Mouse (Mus musculus) brain, embryonic 14.5 days (tissue): ENCODE data around the gene Olfr822. TPM values are rescaled to one million over a fixed set of nuclear protein-coding genes. Genes with fewer than 3 reads are reported as not detected.
"Not testable (repeated sequence)": the region's sequence is repeated elsewhere in the genome, so short reads cannot be mapped to it uniquely, and the experiment has no call there.

ENCODE experiments used
- DNase-seq: peaks from one replicate; pipeline ENCODE4 v3.0.0-alpha.2; 2011; ENCODE audit warnings: low read depth
- CTCF ChIP-seq: fragments of 200-500 bp; IDR thresholded peaks from 2 replicates; pipeline ENCODE4 v1.5.1; 2012; ENCODE audit warnings: inconsistent platforms, mild to moderate bottlenecking, moderate library complexity, borderline replicate concordance; ENCODE audit not compliant: insufficient read depth, insufficient read length; ENCODE audit errors: extremely low read depth
- POLR2A ChIP-seq: fragments of 200-500 bp; IDR thresholded peaks from 2 replicates; pipeline ENCODE4 v1.6.1; 2012; ENCODE audit warnings: mild to moderate bottlenecking, inconsistent platforms, borderline replicate concordance; ENCODE audit not compliant: poor library complexity, insufficient read depth, insufficient read length, severe bottlenecking; ENCODE audit errors: extremely low read depth
- polyA plus RNA-seq: library from polyadenylated mRNA; depleted of rRNA; stranded (reverse); fragments of >200 nt; gene quantifications from 2 replicates; pipeline ENCODE4 v1.2.3, GENCODE M21; 2012; rRNA removed

Gene Olfr822
- not detected in 2 replicates for polyA plus RNA-seq

DNA sequence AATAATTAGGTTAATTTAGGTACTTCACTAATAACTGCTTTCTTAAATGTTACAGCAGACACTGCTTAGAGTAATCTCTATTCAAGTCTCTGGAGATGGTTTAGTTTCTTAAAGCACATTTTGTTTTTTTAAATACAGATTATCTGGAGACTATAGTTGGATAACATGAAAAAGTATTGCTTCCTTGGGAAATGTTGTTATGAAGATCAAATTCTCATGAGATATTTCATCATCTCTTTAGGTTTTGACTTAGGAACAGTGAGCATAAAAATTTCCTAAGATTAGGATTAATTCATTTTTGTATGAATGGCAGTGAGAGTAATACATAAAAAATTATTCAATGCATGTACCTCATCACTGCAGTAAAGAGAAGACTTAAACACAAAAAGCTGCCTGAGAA is at the start of gene Olfr822:
Olfr822 (plus strand) TSS at position 301 of the 400 bp plus-strand sequence.
- TF ChIP-seq CTCF (no peak), POLR2A (no peak)
- DNase-seq, result no peak

DNA sequence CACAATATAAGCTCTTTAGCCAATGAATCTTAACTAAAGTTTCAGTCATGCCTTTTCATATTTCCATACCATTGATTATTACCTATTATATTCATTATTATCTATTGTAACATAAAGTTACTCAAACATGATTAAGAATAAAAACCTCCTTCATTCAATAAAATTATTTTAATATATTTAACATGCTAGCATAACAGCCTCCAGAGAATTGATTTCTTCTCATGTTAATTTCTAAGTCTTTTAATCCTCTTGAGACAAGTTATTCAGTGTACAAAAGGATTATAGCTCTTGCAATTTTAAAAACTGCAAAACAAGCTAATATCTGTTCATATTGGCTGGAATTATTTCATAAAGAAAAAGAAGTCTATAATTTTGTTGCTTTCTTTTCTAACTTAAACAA is 41.0 kb upstream of the Olfr822 start, which contains the start of gene Olfr821:
Olfr821 (plus strand) TSS at position 301 of the 400 bp plus-strand sequence.
- no peak for TF ChIP-seq POLR2A
- TF ChIP-seq CTCF, result no peak
- no peak for DNase-seq

DNA sequence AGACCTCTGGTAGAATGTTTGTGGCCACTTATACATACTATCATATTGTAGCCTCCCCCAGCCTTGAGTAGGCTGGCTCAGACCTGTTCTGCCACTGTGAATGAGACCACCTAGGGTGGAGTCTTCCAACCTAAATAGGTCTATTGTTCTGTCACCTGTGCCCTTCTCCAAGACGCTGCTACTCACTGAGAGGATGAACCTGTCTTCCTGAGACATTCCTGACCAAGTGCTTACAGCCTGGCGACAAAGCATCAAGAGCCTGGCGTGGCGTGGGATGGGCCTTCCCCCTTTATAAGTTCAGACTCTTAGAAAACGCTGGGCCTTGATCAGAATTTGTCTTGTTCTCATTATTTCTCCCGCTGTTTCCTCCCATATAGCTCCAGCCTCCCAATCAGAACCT is 33.9 kb upstream of the Olfr822 start:
- no peak for DNase-seq
- TF ChIP-seq POLR2A (no peak), CTCF (no peak)

DNA sequence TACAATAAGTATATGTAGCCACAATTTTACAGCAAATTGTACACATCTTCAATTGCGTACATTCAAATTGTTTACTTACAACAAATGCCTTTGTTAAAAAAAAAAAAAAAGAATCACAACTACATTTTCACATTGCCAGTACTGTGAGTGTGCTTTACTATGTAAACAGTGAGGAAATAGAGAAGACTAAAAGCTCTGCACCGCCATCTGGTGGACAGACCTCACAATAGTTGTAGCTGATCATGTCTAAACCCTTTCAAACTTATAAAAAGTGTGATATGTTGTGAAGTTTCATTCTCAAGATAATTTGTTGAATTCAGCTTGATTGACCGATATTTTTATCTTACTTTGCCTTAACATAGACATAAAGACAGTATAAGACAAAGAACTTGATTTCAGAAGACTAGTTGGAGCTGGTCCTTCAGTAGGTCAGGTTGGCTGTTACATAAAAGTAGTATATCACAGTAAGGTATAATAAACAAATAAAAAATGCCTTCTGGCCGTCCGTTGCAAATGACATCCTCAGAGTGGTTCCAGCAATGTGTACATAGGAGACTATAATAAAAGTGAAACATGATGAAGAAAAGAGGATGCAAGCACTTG is 21.9 kb downstream of the Olfr822 start:
- peak; percentile 75 for DNase-seq
- no peak for TF ChIP-seq POLR2A
- peak; percentile 54; the same call in 1 of the 2 replicates for TF ChIP-seq CTCF

DNA sequence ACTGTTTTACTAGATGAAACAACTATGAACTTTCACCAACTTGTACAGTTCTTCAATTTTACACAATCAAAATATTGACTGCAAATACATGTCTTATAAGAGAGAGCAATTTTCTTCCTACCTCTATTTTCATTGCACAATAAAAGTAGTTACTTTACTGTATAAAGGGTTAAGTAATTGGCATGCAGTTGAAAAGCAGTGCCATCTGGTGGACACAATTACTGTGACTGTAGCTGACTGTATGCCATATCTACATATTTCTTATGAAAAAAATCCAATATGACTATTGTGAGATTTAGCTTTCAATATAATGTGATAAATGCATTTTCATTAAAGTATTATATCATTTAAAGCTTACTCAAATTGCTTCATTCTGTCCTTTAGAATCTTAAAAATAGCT is 25.1 kb downstream of the Olfr822 start:
- peak; percentile 41 for DNase-seq
- no peak for TF ChIP-seq CTCF

DNA sequence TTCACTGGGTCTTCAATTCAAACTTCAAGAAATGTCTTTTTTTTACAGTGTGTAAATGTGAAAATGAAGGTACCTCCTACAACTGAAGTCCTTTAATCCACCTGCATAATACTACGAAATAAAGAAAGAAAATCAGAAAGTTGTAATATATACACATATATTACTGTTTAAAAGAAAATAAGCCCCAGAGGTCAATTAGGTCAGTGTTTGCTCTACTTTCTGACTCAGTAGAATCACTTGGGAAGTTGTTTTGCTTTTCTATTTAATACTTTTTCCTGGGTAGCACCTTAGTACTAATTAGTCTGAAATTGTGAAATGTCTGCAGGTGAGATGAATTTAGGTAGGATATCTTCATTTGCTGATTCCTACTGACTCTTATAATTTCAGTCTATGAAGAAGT is 44.3 kb downstream of the Olfr822 start, which contains the start of gene Olfr823:
Olfr823 (minus strand) TSS at position 101 of the 400 bp plus-strand sequence.
- DNase-seq, result not testable (repeated sequence)

DNA sequence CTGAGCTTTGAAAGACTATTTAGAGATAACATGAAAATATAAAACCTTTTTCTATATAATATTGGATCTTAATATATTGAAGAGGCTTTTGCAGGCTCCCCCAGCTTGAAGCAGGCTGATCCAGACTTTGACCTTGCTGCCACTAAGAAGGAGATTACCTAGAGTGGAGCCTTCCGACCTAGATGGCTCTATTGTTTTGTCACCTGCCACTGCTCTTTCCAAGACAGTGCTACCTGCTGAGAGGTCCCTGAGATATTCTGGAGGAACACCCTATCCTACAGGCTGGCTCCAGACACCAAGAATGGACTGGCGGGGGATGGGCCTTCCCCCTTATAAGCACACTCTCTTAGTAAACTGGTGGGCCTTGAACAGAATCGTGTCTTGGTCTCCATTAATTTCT is 45.0 kb downstream of the Olfr822 start:
- DNase-seq, result not testable (repeated sequence)

Other genes with a start within 250 kb of the Olfr822 start
- gene Olfr812, start 225.1 kb upstream of the Olfr822 start, polyA plus RNA-seq, result not detected in 2 replicates
- gene Olfr813, start 215.8 kb upstream of the Olfr822 start, polyA plus RNA-seq, result not detected in 2 replicates
- not detected in 2 replicates for gene Olfr814, start 191.4 kb upstream of the Olfr822 start, polyA plus RNA-seq
- gene Olfr815, start 165.3 kb upstream of the Olfr822 start, polyA plus RNA-seq, result not detected in 2 replicates
- not detected in 2 replicates for gene Olfr816, start 155.6 kb upstream of the Olfr822 start, polyA plus RNA-seq
- not detected in 2 replicates for gene Olfr818, start 122.1 kb upstream of the Olfr822 start, polyA plus RNA-seq
- not detected in 2 replicates for gene Olfr819, start 103.9 kb upstream of the Olfr822 start, polyA plus RNA-seq
- not detected in 2 replicates for gene Olfr247, start 95.1 kb upstream of the Olfr822 start, polyA plus RNA-seq
- not detected in 2 replicates for gene Gm10310, start 86.1 kb upstream of the Olfr822 start, polyA plus RNA-seq
- not detected in 2 replicates for gene Olfr820, start 58.6 kb upstream of the Olfr822 start, polyA plus RNA-seq
- gene Olfr821, start 40.9 kb upstream of the Olfr822 start, polyA plus RNA-seq, result not detected in 2 replicates
- not detected in 2 replicates for gene Olfr823, start 44.2 kb downstream of the Olfr822 start, polyA plus RNA-seq
- not detected in 2 replicates for gene Olfr824, start 58.8 kb downstream of the Olfr822 start, polyA plus RNA-seq
- not detected in 2 replicates for gene Olfr825, start 95.6 kb downstream of the Olfr822 start, polyA plus RNA-seq
- not detected in 2 replicates for gene Olfr826, start 113.0 kb downstream of the Olfr822 start, polyA plus RNA-seq
- not detected in 2 replicates for gene Olfr827, start 143.2 kb downstream of the Olfr822 start, polyA plus RNA-seq
- 2.0 and 2.5 TPM in 2 replicates for gene Neurod4, start 209.0 kb downstream of the Olfr822 start, polyA plus RNA-seq